In genomic region chr19:17715281-17715955, GRCm38 (mm10) we compare ENCODE assay signal across 10 mouse cellular contexts.
DNase-seq lines count a peak whose midpoint lies in the region; ATAC-seq lines count a peak whose summit lies in the region.
"Had no signal": no experiment of that assay in that cellular context is flagged by ENCODE, and none has a peak within 500 bp of the region (broad histone marks: within the 10 kb centered on the region; RNA-seq: fewer than 3 reads in every experiment).

No protein-coding gene starts in this region.

- intact Hi-C loops in heart, postnatal 36 days (cut with DNase I) = no loop called here

- no peak for DNase-seq in heart, embryonic 10.5 days (ENCODE audit: low spot score)
- no peak for DNase-seq in heart, postnatal 36 days
- peak; percentile 13 for DNase-seq in neural tube, embryonic 10.5 days (ENCODE audit: extremely low spot score, low spot score)
- DNase-seq in hindbrain, embryonic 14.5 days (ENCODE audit: low spot score) = no peak
- peak; percentile 2 for DNase-seq in yolk sac, embryonic 10.5 days (ENCODE audit: low spot score)
- DNase-seq in left cerebral cortex, adult 18-20 months (ENCODE audit: low spot score in 2 of 2) = no peak
- DNase-seq: liver had no signal

- H3K4me1 ChIP-seq in heart, embryonic 10.5 days = peaks cover 19% of the 10 kb centered on the region; the same call in 1 of the 2 replicates
- no peaks in the 10 kb centered on the region for H3K4me1 ChIP-seq in neural tube, embryonic 15.5 days
- no peaks in the 10 kb centered on the region for H3K4me1 ChIP-seq in hindbrain, embryonic 14.5 days (replicated peaks; ENCODE audit: control insufficient read depth, insufficient read depth, low read length)
- H3K4me1 ChIP-seq: embryonic facial prominence, embryonic 12.5 days had no signal

- 35% methylated on average over 9 of the region's 9 CpGs for WGBS in heart, embryonic 10.5 days
- WGBS in neural tube, embryonic 15.5 days = 64% methylated on average over 9 of the region's 9 CpGs
- 77% methylated on average over 9 of the region's 9 CpGs for WGBS in hindbrain, embryonic 14.5 days

- H3K4me2 ChIP-seq in neural tube, embryonic 15.5 days = no peak overlapping the region
- no peak overlapping the region for H3K4me2 ChIP-seq in hindbrain, embryonic 14.5 days (replicated peaks)
- H3K4me2 ChIP-seq: embryonic facial prominence, embryonic 12.5 days had no signal

- H3K4me3 ChIP-seq in heart, embryonic 10.5 days = no peak overlapping the region
- H3K4me3 ChIP-seq in neural tube, embryonic 15.5 days (replicated peaks) = no peak overlapping the region
- H3K4me3 ChIP-seq in hindbrain, embryonic 14.5 days (replicated peaks; ENCODE audit: low read length) = no peak overlapping the region
- H3K4me3 ChIP-seq: embryonic facial prominence, embryonic 12.5 days had no signal

- H3K9ac ChIP-seq in neural tube, embryonic 15.5 days (replicated peaks) = no peak overlapping the region
- H3K9ac ChIP-seq in hindbrain, embryonic 14.5 days = no peak overlapping the region
- H3K9ac ChIP-seq: embryonic facial prominence, embryonic 12.5 days had no signal

- H3K27me3 ChIP-seq in heart, embryonic 10.5 days (ENCODE audit: insufficient read depth, poor library complexity, severe bottlenecking) = no peaks in the 10 kb centered on the region
- H3K27me3 ChIP-seq in neural tube, embryonic 15.5 days (replicated peaks) = no peaks in the 10 kb centered on the region
- no peaks in the 10 kb centered on the region for H3K27me3 ChIP-seq in hindbrain, embryonic 14.5 days (ENCODE audit: control insufficient read depth, insufficient read depth, low read length)
- H3K27me3 ChIP-seq: embryonic facial prominence, embryonic 12.5 days had no signal

- H3K9me3 ChIP-seq in heart, embryonic 10.5 days = no peaks in the 10 kb centered on the region
- H3K9me3 ChIP-seq in neural tube, embryonic 15.5 days (replicated peaks) = no peaks in the 10 kb centered on the region
- H3K9me3 ChIP-seq in hindbrain, embryonic 14.5 days (ENCODE audit: control insufficient read depth, low read length) = no peaks in the 10 kb centered on the region
- H3K9me3 ChIP-seq: embryonic facial prominence, embryonic 12.5 days had no signal

- no peaks in the 10 kb centered on the region for H3K36me3 ChIP-seq in heart, embryonic 10.5 days
- H3K36me3 ChIP-seq in neural tube, embryonic 15.5 days = no peaks in the 10 kb centered on the region
- H3K36me3 ChIP-seq in hindbrain, embryonic 14.5 days (replicated peaks; ENCODE audit: control insufficient read depth, insufficient read depth) = no peaks in the 10 kb centered on the region

- ATAC-seq in neural tube, embryonic 15.5 days (ENCODE audit: low FRiP score) = no peak
- ATAC-seq in hindbrain, embryonic 14.5 days (ENCODE audit: low FRiP score) = peak; percentile 69; the same call in 1 of the 2 replicates
- ATAC-seq in megakaryocyte-erythroid progenitor cell, adult 5-6 weeks (replicated peaks; ENCODE audit: low FRiP score, low TSS enrichment, poor library complexity, severe bottlenecking) = no peak

- H3K27ac ChIP-seq in heart, embryonic 10.5 days = peak overlapping the region; percentile 62
- no peak overlapping the region for H3K27ac ChIP-seq in neural tube, embryonic 15.5 days (replicated peaks)
- H3K27ac ChIP-seq in hindbrain, embryonic 14.5 days = no peak overlapping the region
- H3K27ac ChIP-seq: embryonic facial prominence, embryonic 12.5 days had no signal

Comparison
In these comparisons a context has a peak if more than half of its experiments do, and no peak if none do; other contexts are left out.
1. DNase-seq: peak in neural tube, embryonic 10.5 days (single experiment) and yolk sac, embryonic 10.5 days (single experiment); none in heart, embryonic 10.5 days (single experiment), heart, postnatal 36 days (0 of 2), hindbrain, embryonic 14.5 days (single experiment) and left cerebral cortex, adult 18-20 months (0 of 2).